Mouse (Mus musculus) forebrain, embryonic 14.5 days (tissue): ENCODE measurements around the gene Carf. TPM values are rescaled to one million over a fixed set of nuclear protein-coding genes. Genes with fewer than 3 reads are reported as not detected.

ENCODE experiments used
- ATAC-seq: fragments of 200-750 bp; cut with Nextera tagmentation; 2 replicates; pipeline ENCODE4 v1.8.0; 2017; ENCODE audit warnings: mild to moderate bottlenecking, moderate library complexity
- DNase-seq: peaks from one replicate; pipeline ENCODE4 v3.0.0-alpha.2; 2015; ENCODE audit warnings: low spot score
- H3K27ac ChIP-seq: fragments of 300-500 bp; sonication (generic); 2 replicates; pipeline ENCODE4 v1.5.1; 2014; ENCODE audit warnings: low read depth, mild to moderate bottlenecking, control low read depth, low read length, moderate library complexity
- H3K27me3 ChIP-seq: fragments of 300-500 bp; sonication (generic); replicated peaks from 2 replicates; pipeline ENCODE4 v1.6.1; 2014; ENCODE audit warnings: low read length, control low read depth, mixed read lengths; ENCODE audit not compliant: control insufficient read depth, insufficient read depth
- H3K36me3 ChIP-seq: fragments of 300-500 bp; sonication (generic); 2 replicates; pipeline ENCODE4 v1.6.1; 2014; ENCODE audit warnings: low read length, control low read depth; ENCODE audit not compliant: control insufficient read depth, insufficient read depth
- H3K4me1 ChIP-seq: fragments of 300-500 bp; sonication (generic); 2 replicates; pipeline ENCODE4 v1.6.1; 2014; ENCODE audit warnings: antibody characterized with exemption, low read length, control low read depth; ENCODE audit not compliant: control insufficient read depth, insufficient read depth
- H3K4me2 ChIP-seq: fragments of 300-500 bp; sonication (generic); 2 replicates; pipeline ENCODE4 v1.6.1; 2014; ENCODE audit warnings: mild to moderate bottlenecking, control low read depth, low read length
- H3K4me3 ChIP-seq: fragments of 300-500 bp; sonication (generic); 2 replicates; pipeline ENCODE4 v1.5.1; 2014; ENCODE audit warnings: low read depth, low read length, control low read depth
- H3K9ac ChIP-seq: fragments of 300-500 bp; sonication (generic); 2 replicates; pipeline ENCODE4 v1.6.1; 2014; ENCODE audit warnings: mild to moderate bottlenecking, low read length, control low read depth, moderate library complexity
- H3K9me3 ChIP-seq: fragments of 300-500 bp; sonication (generic); replicated peaks from 2 replicates; pipeline ENCODE4 v1.6.1; 2016; ENCODE audit warnings: low read length, control low read depth, mixed read lengths; ENCODE audit not compliant: control insufficient read depth
- WGBS: fragments of 180-500 bp; shearing (Covaris S2); extraction: QIAGEN DNeasy Blood & Tissue Kit; methylation state at CpG from one replicate; pipeline ENCODE4 v1.1.7; 2014; 5-methylcytosine and 5-hydroxymethylcytosine counted together
- polyA plus RNA-seq: library from polyadenylated mRNA; unstranded; fragments of >200 nt; fragmentation: Nextera tagmentation; extraction: Ambion mirVana; gene quantifications from 2 replicates; pipeline ENCODE4 v1.2.1, GENCODE M21; 2014

The Carf gene
- polyA plus RNA-seq, 1 experiment from 2014 or later: 6.1 TPM

- ATAC-seq: peak; percentile 90
- H3K36me3 ChIP-seq: peaks cover 15% of the 10 kb centered on the region
- H3K9me3 ChIP-seq: no peaks in the 10 kb centered on the region
- peak overlapping the region; percentile 95 for H3K27ac ChIP-seq
- peak overlapping the region; percentile 79 for H3K4me2 ChIP-seq
- H3K27me3 ChIP-seq: no peaks in the 10 kb centered on the region
- peaks cover 8% of the 10 kb centered on the region for H3K4me1 ChIP-seq
- H3K9ac ChIP-seq: peak overlapping the region; percentile 94
- H3K4me3 ChIP-seq: peak overlapping the region; percentile 71
- DNase-seq: peak; percentile 90
- WGBS: under 1% methylated on average over 25 of the region's 25 CpGs
These were observed 597 bp upstream of the Carf start for GRCm38 (mm10) chr1:60097277-60098023.

GRCm38 (mm10) chr1:60098839-60099238 is 792 bp downstream of the Carf start:
- 16% methylated on average over 9 of the region's 9 CpGs for WGBS
- Histone ChIP-seq H3K27me3 (no peaks in the 10 kb centered on the region), H3K36me3 (peaks cover 5% of the 10 kb centered on the region), H3K9me3 (no peaks in the 10 kb centered on the region), H3K4me3 (peak overlapping the region; percentile 71), H3K9ac (peak overlapping the region; percentile 94), H3K4me2 (peak overlapping the region; percentile 57), H3K27ac (0 out of 2 replicates have a peak overlapping the region, but pooled peaks have one; percentile 95), H3K4me1 (peaks cover 8% of the 10 kb centered on the region)
- ATAC-seq: no peak
- DNase-seq: peak; percentile 28

DNA sequence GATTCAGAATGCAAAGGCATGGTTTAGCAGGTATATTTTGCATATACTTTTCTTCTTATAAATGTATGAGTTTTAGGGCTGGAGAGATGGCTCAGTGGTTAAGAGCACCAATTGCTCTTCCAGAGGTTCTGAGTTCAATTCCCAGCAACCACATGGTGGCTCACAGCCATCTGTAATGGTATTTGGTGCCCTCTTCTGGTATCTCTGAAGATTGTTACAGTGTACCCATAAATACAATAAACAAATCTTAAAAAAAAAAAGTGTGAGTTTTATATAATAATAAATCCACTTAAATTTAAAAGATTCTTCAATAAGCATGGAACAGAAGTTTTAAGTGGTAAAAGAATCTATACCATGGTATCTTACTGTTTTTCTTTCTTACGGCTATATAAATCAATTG is 6.5 kb downstream of the Carf start:
- Histone ChIP-seq H3K9ac (no peak overlapping the region), H3K36me3 (peaks cover 8% of the 10 kb centered on the region), H3K4me2 (no peak overlapping the region), H3K4me3 (no peak overlapping the region), H3K9me3 (no peaks in the 10 kb centered on the region), H3K27me3 (no peaks in the 10 kb centered on the region), H3K4me1 (no peaks in the 10 kb centered on the region), H3K27ac (no peak overlapping the region)
- ATAC-seq (no peak), DNase-seq (no peak)
- WGBS: 97% methylated on average over 1 of the region's 1 CpGs

DNA sequence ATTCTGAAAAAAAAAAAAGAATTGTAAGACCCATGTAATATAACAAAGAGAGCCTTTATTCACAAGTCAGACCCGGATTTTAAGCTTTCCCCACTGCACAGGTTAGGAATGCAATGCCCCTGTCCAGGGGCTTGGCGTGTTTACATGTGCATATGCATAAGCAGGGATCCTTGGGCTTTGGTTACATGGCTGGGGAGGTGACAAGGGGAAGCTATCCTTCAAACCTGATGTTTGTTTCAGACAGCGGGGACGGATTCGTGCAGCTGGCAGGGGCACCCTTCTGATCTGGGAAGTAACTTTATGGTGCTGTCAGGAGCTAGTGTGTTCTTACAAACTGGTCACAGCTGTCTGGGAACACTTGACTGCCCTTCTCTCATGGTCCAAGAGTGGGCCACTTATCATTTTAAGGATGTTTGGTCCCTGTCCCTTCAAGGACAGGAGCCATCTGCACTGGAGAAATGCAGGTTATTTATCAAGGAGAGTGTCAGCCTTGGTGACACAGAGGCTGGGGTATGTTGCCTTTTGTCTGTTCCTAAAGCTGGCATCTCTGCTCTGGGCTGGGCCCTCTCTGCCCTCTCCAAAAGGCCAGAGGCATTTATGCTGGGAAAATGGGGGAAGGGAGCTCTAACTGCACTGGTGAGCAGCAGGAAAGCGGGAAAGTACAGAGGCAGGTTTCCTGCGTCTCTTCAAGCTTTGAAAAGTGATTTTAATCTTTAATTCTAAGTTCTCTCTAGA is 19.8 kb downstream of the Carf start:
- H3K27ac ChIP-seq: no peak overlapping the region
- no peaks in the 10 kb centered on the region for H3K36me3 ChIP-seq
- no peak overlapping the region for H3K4me2 ChIP-seq
- H3K4me1 ChIP-seq: no peaks in the 10 kb centered on the region
- no peak overlapping the region for H3K9ac ChIP-seq
- no peak overlapping the region for H3K4me3 ChIP-seq
- DNase-seq: no peak
- 90% methylated on average over 7 of the region's 7 CpGs for WGBS
- H3K9me3 ChIP-seq: no peaks in the 10 kb centered on the region
- H3K27me3 ChIP-seq: no peaks in the 10 kb centered on the region
- ATAC-seq: no peak

GRCm38 (mm10) chr1:60137346-60137745 is 39.3 kb downstream of the Carf start:
- no peaks in the 10 kb centered on the region for H3K36me3 ChIP-seq
- no peaks in the 10 kb centered on the region for H3K27me3 ChIP-seq
- ATAC-seq: no peak
- H3K9me3 ChIP-seq: no peaks in the 10 kb centered on the region
- H3K4me3 ChIP-seq: no peak overlapping the region
- H3K9ac ChIP-seq: no peak overlapping the region
- WGBS: 24% methylated on average over 9 of the region's 9 CpGs
- no peak overlapping the region for H3K4me2 ChIP-seq
- H3K4me1 ChIP-seq: no peaks in the 10 kb centered on the region
- no peak for DNase-seq
- H3K27ac ChIP-seq: no peak overlapping the region

DNA sequence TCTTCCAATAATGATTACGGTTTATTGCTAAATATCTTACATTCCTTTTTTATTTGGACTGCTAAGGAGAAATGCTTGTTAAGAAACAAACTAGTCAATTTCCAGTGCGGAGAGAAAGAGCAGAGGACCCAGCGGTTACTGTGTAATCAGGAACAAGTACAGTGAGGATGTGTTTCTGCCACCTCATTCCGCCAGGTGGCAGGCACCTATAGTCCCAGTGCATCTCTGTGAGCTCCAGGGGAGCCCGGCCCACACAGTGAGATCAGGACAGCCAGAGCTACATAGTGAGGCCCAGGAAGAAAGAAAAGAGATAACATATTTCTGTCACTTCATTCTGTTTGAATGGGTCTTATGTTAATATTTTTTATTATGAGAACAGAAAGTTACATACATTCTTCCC is 54.7 kb downstream of the Carf start:
- Histone ChIP-seq H3K36me3 (no peaks in the 10 kb centered on the region), H3K27ac (no peak overlapping the region), H3K9me3 (no peaks in the 10 kb centered on the region), H3K4me3 (no peak overlapping the region), H3K4me1 (no peaks in the 10 kb centered on the region), H3K9ac (no peak overlapping the region), H3K4me2 (no peak overlapping the region), H3K27me3 (no peaks in the 10 kb centered on the region)
- ATAC-seq: no peak
- DNase-seq: peak; percentile 6
- WGBS: 67% methylated on average over 5 of the region's 5 CpGs

GRCm38 (mm10) chr1:60156651-60157050 is 58.6 kb downstream of the Carf start:
- no peaks in the 10 kb centered on the region for H3K36me3 ChIP-seq
- H3K4me2 ChIP-seq: no peak overlapping the region
- no peaks in the 10 kb centered on the region for H3K27me3 ChIP-seq
- no peaks in the 10 kb centered on the region for H3K4me1 ChIP-seq
- ATAC-seq (no peak), DNase-seq (no peak)
- H3K27ac ChIP-seq: no peak overlapping the region
- H3K4me3 ChIP-seq: no peak overlapping the region
- H3K9ac ChIP-seq: no peak overlapping the region
- H3K9me3 ChIP-seq: no peaks in the 10 kb centered on the region
- WGBS: 85% methylated on average over 7 of the region's 7 CpGs

- H3K4me1 ChIP-seq: no peaks in the 10 kb centered on the region
- ATAC-seq: no peak
- WGBS: 75% methylated on average over 3 of the region's 3 CpGs
- H3K36me3 ChIP-seq: no peaks in the 10 kb centered on the region
- no peaks in the 10 kb centered on the region for H3K27me3 ChIP-seq
- DNase-seq: peak; percentile 16
- H3K27ac ChIP-seq: no peak overlapping the region
- no peak overlapping the region for H3K9ac ChIP-seq
- H3K4me3 ChIP-seq: no peak overlapping the region
- no peaks in the 10 kb centered on the region for H3K9me3 ChIP-seq
- H3K4me2 ChIP-seq: no peak overlapping the region
These were observed 60.4 kb downstream of the Carf start for GRCm38 (mm10) chr1:60158411-60158810.

DNA sequence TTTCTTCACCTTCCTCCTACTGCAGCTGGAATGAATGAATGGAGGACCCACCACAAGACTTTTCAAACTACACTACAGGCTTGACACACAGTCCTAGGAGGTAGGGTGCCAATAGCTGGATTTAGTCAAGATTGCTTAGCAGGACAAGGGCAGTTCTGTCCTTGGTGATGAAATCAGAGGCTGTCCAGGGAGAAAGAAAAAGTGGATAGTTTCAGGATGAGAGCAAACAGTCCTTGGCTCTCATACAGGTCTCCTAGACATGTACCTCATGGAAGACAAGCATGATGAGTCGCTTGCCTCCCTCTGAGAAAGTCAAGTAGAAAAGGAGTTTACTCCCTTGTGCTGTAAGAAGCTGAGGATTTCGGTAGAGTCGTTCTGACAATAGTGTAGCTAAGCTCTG is 65.6 kb downstream of the Carf start:
- no peak overlapping the region for H3K4me3 ChIP-seq
- no peaks in the 10 kb centered on the region for H3K36me3 ChIP-seq
- no peaks in the 10 kb centered on the region for H3K4me1 ChIP-seq
- ATAC-seq (no peak), DNase-seq (no peak)
- no peaks in the 10 kb centered on the region for H3K9me3 ChIP-seq
- H3K9ac ChIP-seq: no peak overlapping the region
- H3K27ac ChIP-seq: no peak overlapping the region
- H3K27me3 ChIP-seq: no peaks in the 10 kb centered on the region
- no peak overlapping the region for H3K4me2 ChIP-seq
- WGBS: 94% methylated on average over 3 of the region's 3 CpGs
